Mouse (Mus musculus): ENCODE results near the gene Prmt8. TPM values are rescaled to one million over a fixed set of nuclear protein-coding genes. Genes with fewer than 3 reads are reported as not detected.

Gene Prmt8
- total and polyA plus RNA-seq, 3 experiments = not detected

GRCm38 (mm10) chr6:127717239-127718137 is 51.8 kb downstream of the Prmt8 start:
- Histone ChIP-seq H3K4me1 (ENCODE audit: control insufficient read depth in 1 of 2, insufficient read depth in 2 of 2, low read length in 2 of 2) (no peaks in the 10 kb centered on the region), H3K9me3 (replicated peaks; ENCODE audit: insufficient read depth, low read length) (no peaks in the 10 kb centered on the region), H3K27me3 (ENCODE audit: control insufficient read depth in 1 of 2, insufficient read depth in 2 of 2, low read length in 2 of 2) (no peaks in the 10 kb centered on the region), H3K79me2 (ENCODE audit: control insufficient read depth, insufficient read depth, low read length, poor library complexity) (no peaks in the 10 kb centered on the region), H3K4me3 (ENCODE audit: control insufficient read depth in 1 of 2, insufficient read depth in 1 of 2, low read depth in 2 of 2, low read length in 2 of 2) (no peak overlapping the region), H3K36me3 (ENCODE audit: control insufficient read depth in 1 of 2, insufficient read depth in 2 of 2, low read length in 2 of 2) (no peaks in the 10 kb centered on the region), H3K27ac (ENCODE audit: control insufficient read depth, low read depth, low read length) (no peak overlapping the region), H3K9ac (ENCODE audit: control insufficient read depth, low read depth, low read length, poor library complexity, severe bottlenecking) (no peak overlapping the region)
- no peak for TF ChIP-seq CHD2 (IDR thresholded peaks at IDR 0.05; ENCODE audit: low read length)
- no peak for TF ChIP-seq KAT2A (conservative IDR thresholded peaks at IDR 0.05; ENCODE audit: low read depth, low read length)
- TF ChIP-seq ELF1 (IDR thresholded peaks at IDR 0.05; ENCODE audit: low read depth, low read length) = no peak
- no peak for TF ChIP-seq NRF1 (IDR thresholded peaks at IDR 0.05; ENCODE audit: insufficient read depth, low read depth, low read length, poor library complexity, severe bottlenecking)
- no peak for TF ChIP-seq MEF2A (IDR thresholded peaks at IDR 0.05; ENCODE audit: extremely low read depth, insufficient replicate concordance, low read depth, low read length, poor library complexity, severe bottlenecking)
- TF ChIP-seq ZC3H11A (IDR thresholded peaks at IDR 0.05; ENCODE audit: low read depth, low read length) = no peak
- TF ChIP-seq RAD21 (IDR thresholded peaks at IDR 0.05; ENCODE audit: low read depth, low read length) = no peak
- no peak for TF ChIP-seq MYB (IDR thresholded peaks at IDR 0.05; ENCODE audit: low read depth, low read length)
- no peak for TF ChIP-seq MAX (IDR thresholded peaks at IDR 0.05; ENCODE audit: low read length)
- no peak for TF ChIP-seq SIN3A (IDR thresholded peaks at IDR 0.05; ENCODE audit: low read length)
- TF ChIP-seq SMC3 (IDR thresholded peaks at IDR 0.05; ENCODE audit: low read depth, low read length) = no peak
- no peak for TF ChIP-seq POLR2AphosphoS5 (IDR thresholded peaks at IDR 0.05; ENCODE audit: borderline replicate concordance, low read depth, low read length)
- DNase-seq (ENCODE audit: low read depth, low spot score) = no peak

- Histone ChIP-seq H3K9me3 (replicated peaks; ENCODE audit: insufficient read depth, low read length) (no peaks in the 10 kb centered on the region), H3K9ac (ENCODE audit: control insufficient read depth, low read depth, low read length, poor library complexity, severe bottlenecking) (no peak overlapping the region), H3K79me2 (ENCODE audit: control insufficient read depth, insufficient read depth, low read length, poor library complexity) (no peaks in the 10 kb centered on the region), H3K27me3 (ENCODE audit: control insufficient read depth in 1 of 2, insufficient read depth in 2 of 2, low read length in 2 of 2) (no peaks in the 10 kb centered on the region), H3K36me3 (ENCODE audit: control insufficient read depth in 1 of 2, insufficient read depth in 2 of 2, low read length in 2 of 2) (no peaks in the 10 kb centered on the region), H3K4me1 (ENCODE audit: control insufficient read depth in 1 of 2, insufficient read depth in 2 of 2, low read length in 2 of 2) (no peaks in the 10 kb centered on the region), H3K27ac (ENCODE audit: control insufficient read depth, low read depth, low read length) (no peak overlapping the region), H3K4me3 (ENCODE audit: control insufficient read depth in 1 of 2, insufficient read depth in 1 of 2, low read depth in 2 of 2, low read length in 2 of 2) (no peak overlapping the region)
- TF ChIP-seq MYC (IDR thresholded peaks at IDR 0.05; ENCODE audit: low read depth, low read length) = no peak
- TF ChIP-seq BHLHE40 (IDR thresholded peaks at IDR 0.05; ENCODE audit: borderline replicate concordance, low read depth, low read length) = no peak
- TF ChIP-seq TAL1 (IDR thresholded peaks at IDR 0.05; ENCODE audit: low read length) = no peak
- TF ChIP-seq RAD21 (IDR thresholded peaks at IDR 0.05; ENCODE audit: low read depth, low read length) = no peak
- TF ChIP-seq ZMIZ1 (IDR thresholded peaks at IDR 0.05; ENCODE audit: low read depth, low read length) = no peak
- TF ChIP-seq UBTF (IDR thresholded peaks at IDR 0.05; ENCODE audit: borderline replicate concordance, insufficient read depth, low read depth, low read length) = no peak
- TF ChIP-seq MXI1 (IDR thresholded peaks at IDR 0.05; ENCODE audit: low read depth, low read length) = no peak
- TF ChIP-seq USF1 (IDR thresholded peaks at IDR 0.05; ENCODE audit: low read depth, low read length) = no peak
- TF ChIP-seq SMC3 (IDR thresholded peaks at IDR 0.05; ENCODE audit: low read depth, low read length) = no peak
- no peak for TF ChIP-seq CHD1 (IDR thresholded peaks at IDR 0.05; ENCODE audit: low read depth, low read length)
- TF ChIP-seq POLR2A (IDR thresholded peaks at IDR 0.05; ENCODE audit: control insufficient read depth in 1 of 2, insufficient read depth in 1 of 2, low read depth in 1 of 2, low read length in 2 of 2, poor library complexity in 1 of 2) = no peak
- no peak for TF ChIP-seq MYB (IDR thresholded peaks at IDR 0.05; ENCODE audit: low read depth, low read length)
- no peak for DNase-seq (ENCODE audit: low read depth, low spot score)
Measured at GRCm38 (mm10) chr6:127715428-127715827, 53.8 kb downstream of the Prmt8 start.
